Mouse (Mus musculus): Measurements from ENCODE around the gene Gstt2. TPM values are rescaled to one million over a fixed set of nuclear protein-coding genes. Genes with fewer than 3 reads are reported as not detected.
A peak's percentile ranks its signal among the peaks of the same experiment; 100 is the strongest.

The Gstt2 gene
- total RNA-seq, 2 experiments from 2014 or later, result 4.6 to 4.8 TPM

- Histone ChIP-seq H3K4me3 (no peak overlapping the region), H3K27ac (no peak overlapping the region)
- intact Hi-C loops (cut with DNase I), result no loop called here
- no peak for DNase-seq (ENCODE audit: extremely low spot score in 1 of 2, low spot score in 2 of 2)
- peak; percentile 9; the same call in 1 of the 2 replicates for TF ChIP-seq CTCF (IDR thresholded peaks at IDR 0.05)
These were observed 18.6 kb downstream of the Gstt2 start for GRCm38 (mm10) chr10:75818641-75819040.

- intact Hi-C loops (cut with DNase I), result no loop called here
- Histone ChIP-seq H3K27ac (no peak overlapping the region), H3K4me3 (no peak overlapping the region)
- no peak for TF ChIP-seq CTCF (IDR thresholded peaks at IDR 0.05)
- DNase-seq (ENCODE audit: extremely low spot score in 1 of 2, low spot score in 2 of 2), result no peak
These were observed 33.0 kb downstream of the Gstt2 start for GRCm38 (mm10) chr10:75804217-75804616.

DNA sequence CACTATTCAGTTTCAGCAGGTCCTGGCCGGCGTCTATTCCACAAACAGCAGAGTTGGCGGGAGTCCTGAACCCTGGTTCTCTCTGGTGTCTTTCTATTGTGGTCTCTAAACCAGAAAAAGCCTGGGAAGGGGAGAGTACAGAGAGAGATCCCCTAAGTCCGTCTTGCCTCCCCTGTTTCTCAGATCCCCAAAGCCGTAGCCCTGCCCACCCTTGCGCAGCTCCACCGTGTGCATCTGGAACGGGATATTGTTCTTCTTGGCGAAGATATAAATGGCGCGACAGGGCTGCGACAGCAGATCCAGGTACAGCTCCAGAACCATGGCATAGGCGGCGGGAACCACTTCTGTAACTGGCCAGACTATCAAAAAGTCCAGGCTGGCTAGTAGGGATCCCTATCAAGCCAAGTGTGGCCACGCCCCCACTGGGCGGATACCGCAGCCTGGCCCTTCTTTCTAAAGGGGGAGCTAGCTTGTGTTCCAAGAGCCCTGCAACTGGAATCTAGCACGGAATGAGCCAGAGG, 39.0 kb downstream of the Gstt2 start, which contains the start of gene Gstt1:
TSS of gene Gstt1 (minus strand) at position 409 of the 521 bp plus-strand sequence.
- Histone ChIP-seq H3K27ac (peak within 1 kb of the TSS; percentile 82), H3K4me3 (peak within 1 kb of the TSS; percentile 58)
- peak in 1 of 2 experiments; percentile 43 for DNase-seq (ENCODE audit: extremely low spot score in 1 of 2, low spot score in 2 of 2)
- TF ChIP-seq CTCF (IDR thresholded peaks at IDR 0.05), result no peak
- intact Hi-C loops (cut with DNase I), result loop anchor here (5.0 kb wide), 1 partner anchor 34 kb away; no protein-coding TSS in a partner anchor

DNA sequence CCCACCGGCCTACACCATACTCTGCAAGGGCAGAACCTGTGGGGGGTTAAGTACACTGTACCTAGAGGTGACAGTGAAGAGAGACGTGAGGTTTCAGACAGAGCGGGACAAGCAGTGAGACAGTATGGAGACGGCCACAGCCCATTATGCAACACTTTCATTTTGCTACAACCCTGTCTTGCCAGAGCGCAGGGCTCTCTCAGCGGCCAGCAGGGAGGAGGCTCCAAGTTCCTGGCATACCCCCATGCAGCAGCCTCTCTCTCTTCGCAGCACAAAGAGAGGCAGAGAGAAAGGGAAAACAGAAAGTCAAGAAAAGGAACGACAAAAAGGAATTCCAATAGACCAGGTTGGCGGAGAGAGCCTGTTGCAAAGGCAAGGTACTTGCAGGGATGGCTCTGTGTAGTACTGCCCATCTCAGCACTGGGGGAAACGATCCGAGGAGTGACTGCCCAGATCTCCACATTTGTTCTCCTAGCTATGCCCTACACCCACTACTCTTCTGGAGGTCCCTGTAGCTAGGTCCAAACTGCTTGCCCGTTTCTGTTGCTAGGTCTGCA, 39.5 kb downstream of the Gstt2 start:
- peak; percentile 23 to 46 for DNase-seq (ENCODE audit: extremely low spot score in 1 of 2, low spot score in 2 of 2)
- intact Hi-C loops (cut with DNase I), result loop anchor here (5.0 kb wide), 1 partner anchor 35 kb away; no protein-coding TSS in a partner anchor
- Histone ChIP-seq H3K4me3 (peak overlapping the region; percentile 58), H3K27ac (peak overlapping the region; percentile 82)
- TF ChIP-seq CTCF (IDR thresholded peaks at IDR 0.05), result no peak

DNA sequence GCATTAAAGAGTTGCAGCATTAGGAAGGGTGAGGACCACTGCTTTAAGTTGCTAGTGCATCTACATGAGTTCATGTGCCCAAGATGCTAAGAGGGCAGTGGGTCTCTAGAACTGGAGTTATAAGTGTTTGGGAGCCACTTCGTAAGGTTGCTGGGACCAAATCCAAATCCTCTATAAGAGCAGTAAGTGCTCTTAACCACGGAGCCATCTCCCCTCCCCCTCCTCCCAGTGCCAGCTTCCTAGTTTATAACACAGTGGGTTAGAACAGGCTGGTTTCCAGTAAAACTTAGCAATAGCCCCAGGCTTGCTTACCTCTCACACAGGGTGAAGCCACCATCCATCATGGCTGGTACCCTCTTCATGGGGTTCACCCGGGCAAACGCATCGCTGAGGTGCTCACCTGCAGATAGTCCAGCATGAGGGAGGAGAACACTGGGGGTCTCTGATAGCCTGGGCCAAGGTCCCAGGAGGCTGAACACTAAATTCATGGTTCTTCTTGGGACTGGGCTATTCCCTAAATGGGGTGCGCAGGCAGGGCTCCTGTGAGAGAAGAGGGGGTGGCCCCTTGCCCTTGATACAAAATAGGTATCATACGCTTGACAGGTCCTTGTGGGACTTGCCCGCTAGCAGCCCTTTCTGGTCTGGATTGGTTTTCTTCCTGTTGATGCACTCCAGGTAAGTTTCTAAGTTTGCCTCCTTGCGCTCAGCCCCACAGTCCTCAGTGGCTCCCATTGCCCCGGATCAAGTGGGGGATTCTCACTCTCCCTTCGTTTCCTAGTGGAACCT, 40.3 kb downstream of the Gstt2 start:
- Histone ChIP-seq H3K27ac (no peak overlapping the region), H3K4me3 (peak overlapping the region; percentile 58)
- DNase-seq (ENCODE audit: extremely low spot score in 1 of 2, low spot score in 2 of 2), result no peak
- no peak for TF ChIP-seq CTCF (IDR thresholded peaks at IDR 0.05)
- intact Hi-C loops (cut with DNase I), result loop anchor here (5.0 kb wide), 1 partner anchor 35 kb away; no protein-coding TSS in a partner anchor

DNA sequence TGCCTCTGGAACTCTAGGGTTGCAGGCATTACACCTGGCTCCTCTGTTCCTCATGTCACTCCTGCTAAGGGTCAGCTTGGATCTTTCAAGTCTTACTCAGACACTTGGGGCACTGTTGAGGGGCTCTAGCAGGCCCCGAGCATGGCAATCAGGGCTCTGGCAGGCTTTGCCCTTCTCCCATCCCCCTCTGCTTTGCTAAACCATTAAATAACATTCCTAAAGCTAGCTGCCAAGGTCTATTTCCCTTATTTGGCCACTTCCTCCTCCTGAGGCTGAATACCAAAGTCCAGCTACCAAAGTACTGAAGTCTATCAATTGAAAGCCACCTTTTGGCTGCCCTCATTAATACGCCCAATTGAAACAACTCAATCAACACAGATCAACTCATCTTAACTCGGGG, 42.3 kb downstream of the Gstt2 start:
- TF ChIP-seq CTCF (IDR thresholded peaks at IDR 0.05), result no peak
- H3K27ac ChIP-seq, result no peak overlapping the region
- intact Hi-C loops (cut with DNase I), result loop anchor here (5.0 kb wide), 1 partner anchor 37 kb away; no protein-coding TSS in a partner anchor
- no peak overlapping the region for H3K4me3 ChIP-seq
- no peak for DNase-seq (ENCODE audit: extremely low spot score in 1 of 2, low spot score in 2 of 2)

DNA sequence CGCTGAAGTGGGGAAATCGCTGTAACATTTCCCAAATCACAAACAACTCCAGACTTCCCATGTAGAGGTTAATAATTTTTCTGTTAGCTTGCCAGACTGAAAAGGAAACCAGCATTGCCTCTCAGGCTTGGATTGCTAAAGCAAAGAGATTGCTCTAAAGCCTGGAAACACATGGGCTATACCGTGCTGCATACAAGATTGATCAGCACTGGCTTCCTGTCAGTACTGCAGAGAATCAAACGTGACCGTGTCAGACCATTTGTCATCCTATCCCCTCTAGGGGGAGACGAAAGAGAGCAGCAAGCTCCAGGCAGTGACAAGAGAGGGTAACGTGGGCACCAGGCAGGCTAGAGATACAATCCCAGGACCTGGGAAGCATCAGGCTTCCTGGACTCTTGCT, 46.5 kb downstream of the Gstt2 start:
- intact Hi-C loops (cut with DNase I), result no loop called here
- Histone ChIP-seq H3K27ac (no peak overlapping the region), H3K4me3 (no peak overlapping the region)
- DNase-seq (ENCODE audit: extremely low spot score in 1 of 2, low spot score in 2 of 2), result no peak
- TF ChIP-seq CTCF (IDR thresholded peaks at IDR 0.05), result peak; percentile 3; the same call in 1 of the 2 replicates

DNA sequence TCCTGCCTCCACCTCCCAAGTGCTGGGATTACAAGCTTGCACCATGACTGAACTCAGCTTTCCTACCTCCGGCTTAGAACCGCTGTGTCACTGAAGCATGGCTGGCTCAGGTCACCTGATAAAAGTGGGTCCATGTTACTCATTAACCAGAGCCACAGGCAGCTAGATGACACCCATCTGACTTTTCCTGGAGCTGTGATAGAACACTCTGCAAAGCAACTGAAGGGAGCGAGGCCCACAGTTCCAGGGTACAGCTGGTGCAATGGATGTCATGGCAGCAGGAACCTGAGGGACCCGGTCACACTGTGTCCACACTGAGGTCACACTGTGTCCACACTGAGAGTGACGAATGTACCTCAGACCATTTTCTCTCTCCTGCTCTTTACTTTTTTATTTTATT, 47.4 kb downstream of the Gstt2 start:
- H3K27ac ChIP-seq, result no peak overlapping the region
- DNase-seq (ENCODE audit: extremely low spot score in 1 of 2, low spot score in 2 of 2), result no peak
- no peak for TF ChIP-seq CTCF (IDR thresholded peaks at IDR 0.05)
- intact Hi-C loops (cut with DNase I), result no loop called here
- no peak overlapping the region for H3K4me3 ChIP-seq

- intact Hi-C loops (cut with DNase I), result no loop called here
- H3K4me3 ChIP-seq, result no peak overlapping the region
- TF ChIP-seq CTCF (IDR thresholded peaks at IDR 0.05), result no peak
These were observed 48.0 kb downstream of the Gstt2 start for GRCm38 (mm10) chr10:75789081-75789735.

DNA sequence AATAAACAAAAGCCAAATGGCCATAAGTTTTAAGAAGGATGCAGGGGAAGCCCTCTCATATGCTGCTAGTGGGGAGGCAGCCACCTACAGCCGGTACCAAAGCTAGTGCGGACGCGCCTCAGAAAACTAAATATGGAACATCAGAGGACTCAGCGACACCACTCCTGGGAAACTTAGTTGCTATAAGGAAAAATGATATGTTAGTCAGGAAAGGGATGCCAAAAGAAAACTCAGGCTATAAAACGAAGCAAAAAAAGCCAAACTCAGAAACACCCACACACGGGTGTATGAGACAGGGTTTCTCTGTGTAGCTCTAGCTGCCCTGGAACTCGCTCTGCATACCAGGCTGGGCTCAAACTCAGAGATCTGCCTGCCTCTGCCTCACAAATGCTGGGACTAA, 48.9 kb downstream of the Gstt2 start:
- no peak for TF ChIP-seq CTCF (IDR thresholded peaks at IDR 0.05)
- no peak overlapping the region for H3K27ac ChIP-seq
- intact Hi-C loops (cut with DNase I), result no loop called here
- H3K4me3 ChIP-seq, result no peak overlapping the region
- DNase-seq (ENCODE audit: extremely low spot score in 1 of 2, low spot score in 2 of 2), result no peak

More at GRCm38 (mm10) chr10:75789081-75789735, 48.0 kb downstream of the Gstt2 start:
- DNase-seq (ENCODE audit: extremely low spot score in 1 of 2, low spot score in 2 of 2), result no peak
- H3K27ac ChIP-seq, result no peak overlapping the region

DNA sequence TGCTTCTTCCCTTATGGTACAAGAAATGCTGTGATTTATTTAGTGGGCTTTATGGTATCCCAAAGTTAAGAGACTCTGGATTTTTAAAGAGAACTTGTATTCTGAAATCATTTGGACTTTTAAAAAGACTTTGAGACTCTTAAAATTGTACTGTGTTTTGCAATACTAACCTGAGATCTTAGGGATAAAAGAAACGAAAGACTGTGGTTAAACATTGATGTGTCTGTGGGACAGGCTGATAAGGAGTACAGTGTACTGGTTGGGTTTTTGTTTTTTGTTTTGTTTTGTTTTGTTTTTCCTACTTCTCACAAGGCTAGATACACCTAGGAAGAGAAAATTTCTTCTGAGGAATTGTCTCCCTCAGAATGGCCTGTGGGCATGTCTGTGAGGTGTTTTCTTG, 51.8 kb downstream of the Gstt2 start:
- DNase-seq (ENCODE audit: extremely low spot score in 1 of 2, low spot score in 2 of 2), result no peak

More for the DNA sequence above, 51.8 kb downstream of the Gstt2 start:
- intact Hi-C loops (cut with DNase I), result no loop called here
- no peak overlapping the region for H3K4me3 ChIP-seq
- TF ChIP-seq CTCF (IDR thresholded peaks at IDR 0.05), result no peak
- H3K27ac ChIP-seq, result no peak overlapping the region

Other genes with a start within 250 kb of the Gstt2 start
- 1 to 10 TPM; 2.7 to 3.8 TPM for gene Ggt5, start 248.1 kb downstream of the Gstt2 start, total RNA-seq (2021)
- gene Susd2, start 193.4 kb downstream of the Gstt2 start, total RNA-seq (2021), result 1 to 10 TPM; 8.4 to 8.9 TPM
- 10 to 100 TPM; 78.0 to 79.3 TPM for gene Cabin1, start 73.1 kb downstream of the Gstt2 start, total RNA-seq (2021)
- gene Ddt, start 64.0 kb downstream of the Gstt2 start, total RNA-seq (2021), result 10 to 100 TPM; 43.3 to 49.3 TPM
- not detected for gene Gm20441, start 56.5 kb downstream of the Gstt2 start, total RNA-seq (2021)
- gene Gstt3, start 56.0 kb downstream of the Gstt2 start, total RNA-seq (2021), result 1 to 10 TPM; 1.7 to 2.8 TPM
- 10 to 100 TPM; 11.0 to 12.2 TPM for gene Gstt1, start 38.8 kb downstream of the Gstt2 start, total RNA-seq (2021)
- not detected for gene Gstt4, start 14.9 kb downstream of the Gstt2 start, total RNA-seq (2021)
- 100 to 1,000 TPM; 475 to 526 TPM for gene Mif, start 22.8 kb upstream of the Gstt2 start, total RNA-seq (2021)
- gene Derl3, start 56.0 kb upstream of the Gstt2 start, total RNA-seq (2021), result 1 to 10 TPM; 3.0 to 3.5 TPM
- gene Smarcb1, start 84.2 kb upstream of the Gstt2 start, total RNA-seq (2021), result 10 to 100 TPM; 75.8 to 78.2 TPM
- 100 to 1,000 TPM; 364 to 413 TPM for gene Chchd10, start 95.7 kb upstream of the Gstt2 start, total RNA-seq (2021)
- gene Mmp11, start 99.1 kb upstream of the Gstt2 start, total RNA-seq (2021), result 1 to 10 TPM; 1.3 TPM
- gene Gm867, start 103.2 kb upstream of the Gstt2 start, total RNA-seq (2021), result under 1 TPM in 1 of 2 experiments, not detected in 1; 0.51 TPM
- gene Vpreb3, start 105.6 kb upstream of the Gstt2 start, total RNA-seq (2021), result not detected
- not detected for gene Gm5134, start 117.1 kb upstream of the Gstt2 start, total RNA-seq (2021)
- gene Zfp280b, start 195.2 kb upstream of the Gstt2 start, total RNA-seq (2021), result 10 to 100 TPM; 15.0 to 15.8 TPM

Data from left cerebral cortex, adult 2 months (tissue).